Mouse (Mus musculus) forebrain, embryonic 10.5 days (tissue): Measurements from ENCODE around the gene Mia. TPM values are rescaled to one million over a fixed set of nuclear protein-coding genes. Genes with fewer than 3 reads are reported as not detected.

Experiments used
- DNase-seq: peaks from one replicate; pipeline ENCODE4 v3.0.0-alpha.2; 2017; ENCODE audit warnings: low spot score; ENCODE audit errors: extremely low spot score
- H3K27ac ChIP-seq: fragments of 300-500 bp; sonication (generic); 2 replicates; pipeline ENCODE4 v1.5.1; 2016; ENCODE audit warnings: mild to moderate bottlenecking
- H3K27me3 ChIP-seq: fragments of 300-500 bp; sonication (generic); 2 replicates; pipeline ENCODE4 v1.6.1; 2016; ENCODE audit warnings: mild to moderate bottlenecking; ENCODE audit not compliant: poor library complexity, severe bottlenecking
- H3K36me3 ChIP-seq: fragments of 300-500 bp; sonication (generic); replicated peaks from 2 replicates; pipeline ENCODE4 v1.6.1; 2016; ENCODE audit warnings: mild to moderate bottlenecking, moderate library complexity
- H3K4me1 ChIP-seq: fragments of 300-500 bp; sonication (generic); 2 replicates; pipeline ENCODE4 v1.6.1; 2016
- H3K4me3 ChIP-seq: fragments of 300-500 bp; sonication (generic); 2 replicates; pipeline ENCODE4 v1.5.1; 2016; ENCODE audit warnings: mild to moderate bottlenecking, moderate library complexity
- H3K9me3 ChIP-seq: fragments of 300-500 bp; sonication (generic); 2 replicates; pipeline ENCODE4 v1.6.1; 2016; ENCODE audit warnings: mild to moderate bottlenecking, moderate library complexity
- WGBS: fragments of 180-500 bp; shearing (Covaris S2); methylation state at CpG from one replicate; pipeline ENCODE4 v1.1.7; 2016; 5-methylcytosine and 5-hydroxymethylcytosine counted together
- polyA plus RNA-seq: library from polyadenylated mRNA; unstranded; fragments of >200 nt; fragmentation: Nextera tagmentation; extraction: Ambion mirVana; gene quantifications from 2 replicates; pipeline ENCODE4 v1.2.1, GENCODE M21; 2016

Mia gene
- polyA plus RNA-seq, 1 experiment from 2014 or later = 1.7 TPM

GRCm38 (mm10) chr7:27198779-27199178 is 17.8 kb upstream of the Mia start:
- DNase-seq = no peak
- WGBS = 93% methylated on average over 8 of the region's 8 CpGs
- Histone ChIP-seq H3K36me3 (peaks cover 62% of the 10 kb centered on the region), H3K9me3 (no peaks in the 10 kb centered on the region), H3K27me3 (no peaks in the 10 kb centered on the region), H3K4me1 (peaks cover 23% of the 10 kb centered on the region), H3K4me3 (no peak overlapping the region), H3K27ac (no peak overlapping the region)

GRCm38 (mm10) chr7:27198355-27198754 is 17.4 kb upstream of the Mia start:
- Histone ChIP-seq H3K27ac (no peak overlapping the region), H3K36me3 (peaks cover 62% of the 10 kb centered on the region), H3K9me3 (no peaks in the 10 kb centered on the region), H3K4me1 (peaks cover 28% of the 10 kb centered on the region), H3K4me3 (no peak overlapping the region), H3K27me3 (no peaks in the 10 kb centered on the region)
- no peak for DNase-seq

GRCm38 (mm10) chr7:27197634-27198033 is 16.7 kb upstream of the Mia start:
- H3K4me1 ChIP-seq = peaks cover 31% of the 10 kb centered on the region
- no peaks in the 10 kb centered on the region for H3K9me3 ChIP-seq
- 94% methylated on average over 8 of the region's 8 CpGs for WGBS
- H3K27me3 ChIP-seq = no peaks in the 10 kb centered on the region
- peaks cover 62% of the 10 kb centered on the region for H3K36me3 ChIP-seq
- H3K27ac ChIP-seq = peak overlapping the region; percentile 98; the same call in 1 of the 2 replicates
- H3K4me3 ChIP-seq = no peak overlapping the region
- DNase-seq = no peak

- H3K4me3 ChIP-seq = peak overlapping the region; percentile 84; the same call in 1 of the 2 replicates
- H3K27me3 ChIP-seq = no peaks in the 10 kb centered on the region
- H3K27ac ChIP-seq = peak overlapping the region; percentile 98; the same call in 1 of the 2 replicates
- 80% methylated on average over 3 of the region's 3 CpGs for WGBS
- H3K36me3 ChIP-seq = peaks cover 62% of the 10 kb centered on the region
- H3K9me3 ChIP-seq = no peaks in the 10 kb centered on the region
- H3K4me1 ChIP-seq = peaks cover 31% of the 10 kb centered on the region
- no peak for DNase-seq
Measured at GRCm38 (mm10) chr7:27197136-27197535, 16.2 kb upstream of the Mia start.

- peak within 1 kb of the TSS; percentile 98 for H3K27ac ChIP-seq
- peak; percentile 97 for DNase-seq
- WGBS = 1% methylated on average over 64 of the region's 64 CpGs
- H3K4me1 ChIP-seq = peaks cover 31% of the 10 kb centered on the region
- peak within 1 kb of the TSS; percentile 84 for H3K4me3 ChIP-seq
- H3K36me3 ChIP-seq = peaks cover 64% of the 10 kb centered on the region
- no peaks in the 10 kb centered on the region for H3K27me3 ChIP-seq
- H3K9me3 ChIP-seq = no peaks in the 10 kb centered on the region; the same call in 1 of the 2 replicates
Measured at GRCm38 (mm10) chr7:27195681-27196611, 15.0 kb upstream of the Mia start, which contains the start of the genes BC024978 and Snrpa. TSS of gene BC024978 (plus strand) at chr7:27195781. TSS of gene Snrpa (minus strand) at chr7:27196271.

- DNase-seq = no peak
- no peaks in the 10 kb centered on the region; the same call in 1 of the 2 replicates for H3K9me3 ChIP-seq
- peaks cover 31% of the 10 kb centered on the region for H3K4me1 ChIP-seq
- 87% methylated on average over 4 of the region's 4 CpGs for WGBS
- H3K27ac ChIP-seq = no peak overlapping the region
- H3K4me3 ChIP-seq = peak overlapping the region; percentile 84
- peaks cover 77% of the 10 kb centered on the region for H3K36me3 ChIP-seq
- no peaks in the 10 kb centered on the region for H3K27me3 ChIP-seq
Measured at GRCm38 (mm10) chr7:27193731-27194130, 12.8 kb upstream of the Mia start.

- DNase-seq = no peak
- Histone ChIP-seq H3K27me3 (no peaks in the 10 kb centered on the region), H3K9me3 (no peaks in the 10 kb centered on the region; the same call in 1 of the 2 replicates), H3K4me3 (no peak overlapping the region), H3K27ac (no peak overlapping the region), H3K4me1 (peaks cover 31% of the 10 kb centered on the region), H3K36me3 (peaks cover 78% of the 10 kb centered on the region)
- 94% methylated on average over 5 of the region's 5 CpGs for WGBS
Measured at GRCm38 (mm10) chr7:27192434-27192833, 11.5 kb upstream of the Mia start.

GRCm38 (mm10) chr7:27189271-27189931 is 8.4 kb upstream of the Mia start:
- no peaks in the 10 kb centered on the region for H3K27me3 ChIP-seq
- no peak for DNase-seq
- no peak overlapping the region for H3K4me3 ChIP-seq
- H3K4me1 ChIP-seq = peaks cover 13% of the 10 kb centered on the region
- 96% methylated on average over 10 of the region's 10 CpGs for WGBS
- peaks cover 4% of the 10 kb centered on the region; the same call in 1 of the 2 replicates for H3K9me3 ChIP-seq
- peaks cover 99% of the 10 kb centered on the region for H3K36me3 ChIP-seq
- no peak overlapping the region for H3K27ac ChIP-seq

GRCm38 (mm10) chr7:27185986-27186385 is 5.0 kb upstream of the Mia start:
- H3K4me1 ChIP-seq = 0 out of 2 replicates have a peak, but pooled peaks cover under 1% of the 10 kb centered on the region
- DNase-seq = no peak
- peaks cover 4% of the 10 kb centered on the region; the same call in 1 of the 2 replicates for H3K9me3 ChIP-seq
- H3K27me3 ChIP-seq = no peaks in the 10 kb centered on the region
- H3K27ac ChIP-seq = no peak overlapping the region
- peaks cover 82% of the 10 kb centered on the region for H3K36me3 ChIP-seq
- WGBS = 96% methylated on average over 5 of the region's 5 CpGs
- no peak overlapping the region for H3K4me3 ChIP-seq

GRCm38 (mm10) chr7:27184964-27185363 is 4.0 kb upstream of the Mia start:
- Histone ChIP-seq H3K4me1 (peaks cover 8% of the 10 kb centered on the region), H3K4me3 (no peak overlapping the region), H3K27ac (no peak overlapping the region), H3K36me3 (peaks cover 72% of the 10 kb centered on the region), H3K9me3 (peaks cover 4% of the 10 kb centered on the region; the same call in 1 of the 2 replicates), H3K27me3 (no peaks in the 10 kb centered on the region)
- 81% methylated on average over 3 of the region's 3 CpGs for WGBS
- peak; percentile 59 for DNase-seq

- DNase-seq = no peak
- Histone ChIP-seq H3K36me3 (peaks cover 47% of the 10 kb centered on the region), H3K9me3 (peaks cover 4% of the 10 kb centered on the region; the same call in 1 of the 2 replicates), H3K27me3 (no peaks in the 10 kb centered on the region), H3K4me3 (no peak overlapping the region), H3K27ac (no peak overlapping the region), H3K4me1 (peaks cover 24% of the 10 kb centered on the region)
- 93% methylated on average over 1 of the region's 1 CpGs for WGBS
Measured at GRCm38 (mm10) chr7:27182498-27182897, 1.5 kb upstream of the Mia start.

GRCm38 (mm10) chr7:27180036-27180435 is 921 bp downstream of the Mia start:
- peak overlapping the region; percentile 62; the same call in 1 of the 2 replicates for H3K4me3 ChIP-seq
- 89% methylated on average over 5 of the region's 5 CpGs for WGBS
- no peak for DNase-seq

More at GRCm38 (mm10) chr7:27180036-27180435, 921 bp downstream of the Mia start:
- peaks cover 32% of the 10 kb centered on the region for H3K36me3 ChIP-seq
- H3K27ac ChIP-seq = peak overlapping the region; percentile 86; the same call in 1 of the 2 replicates
- no peaks in the 10 kb centered on the region for H3K27me3 ChIP-seq
- H3K4me1 ChIP-seq = peaks cover 24% of the 10 kb centered on the region
- H3K9me3 ChIP-seq = peaks cover under 1% of the 10 kb centered on the region; the same call in 1 of the 2 replicates
